Comparison of ENCODE assay signal across 7 mouse cellular contexts in genomic region chr9:73162571-73163333, GRCm38 (mm10). TPM values are rescaled to one million over a fixed set of nuclear protein-coding genes. Genes with fewer than 3 reads are reported as not detected.
DNase-seq lines count a peak whose midpoint lies in the region; ATAC-seq lines count a peak whose summit lies in the region.

No protein-coding gene starts in this region.

- H3K4me3 ChIP-seq in limb, embryonic 10.5 days, result peak overlapping the region; percentile 39
- H3K4me3 ChIP-seq in midbrain, embryonic 13.5 days (replicated peaks), result 0 out of 2 replicates have a peak overlapping the region, but pooled peaks have one; percentile 2

- H3K36me3 ChIP-seq in limb, embryonic 10.5 days, result no peaks in the 10 kb centered on the region
- no peaks in the 10 kb centered on the region for H3K36me3 ChIP-seq in midbrain, embryonic 13.5 days

- 0 out of 2 replicates have a peak, but pooled peaks have one; percentile 66 for ATAC-seq in midbrain, embryonic 13.5 days

- peak; percentile 72 for DNase-seq in adrenal gland, adult 18-20 months (ENCODE audit: low spot score in 2 of 2)
- DNase-seq in embryo, embryonic 10.5 days (ENCODE audit: low spot score), result peak; percentile 96
- DNase-seq in gastrocnemius, postnatal 4 days (ENCODE audit: low spot score in 2 of 2), result peak; percentile 53 to 75
- DNase-seq in kidney, adult 18-20 months, result peak; percentile 69
- peak; percentile 83 for DNase-seq in limb, embryonic 10.5 days (ENCODE audit: low spot score)
- DNase-seq in spleen, adult 12 weeks (ENCODE audit: low spot score), result peak; percentile 6

- H3K27ac ChIP-seq in limb, embryonic 10.5 days, result no peak overlapping the region
- H3K27ac ChIP-seq in midbrain, embryonic 13.5 days, result no peak overlapping the region

- no peaks in the 10 kb centered on the region for H3K9me3 ChIP-seq in limb, embryonic 10.5 days (replicated peaks)
- no peaks in the 10 kb centered on the region for H3K9me3 ChIP-seq in midbrain, embryonic 13.5 days

- no peak overlapping the region for H3K9ac ChIP-seq in midbrain, embryonic 13.5 days (replicated peaks)

- H3K4me2 ChIP-seq in midbrain, embryonic 13.5 days (replicated peaks), result peak overlapping the region; percentile 37

- peaks cover 2% of the 10 kb centered on the region; the same call in 1 of the 2 replicates for H3K4me1 ChIP-seq in limb, embryonic 10.5 days
- no peaks in the 10 kb centered on the region for H3K4me1 ChIP-seq in midbrain, embryonic 13.5 days (replicated peaks)

- H3K27me3 ChIP-seq in limb, embryonic 10.5 days (ENCODE audit: low read depth, poor library complexity, severe bottlenecking), result peaks cover 6% of the 10 kb centered on the region; the same call in 1 of the 2 replicates
- H3K27me3 ChIP-seq in midbrain, embryonic 13.5 days, result peaks cover 6% of the 10 kb centered on the region; the same call in 1 of the 2 replicates

- WGBS in limb, embryonic 10.5 days, result 22% methylated on average over 26 of the region's 26 CpGs
- WGBS in midbrain, embryonic 13.5 days, result 22% methylated on average over 26 of the region's 26 CpGs

RNA-seq across cellular contexts. Expression of gene Rsl24d1, which starts 49.5 kb away (rescaled TPM):
- total RNA-seq in adrenal gland, adult 18-20 months (2021), result 10 to 100 TPM; 60.3 to 66.3 TPM
- total RNA-seq in gastrocnemius, postnatal 4 days (2021), result 10 to 100 TPM; 45.3 to 47.6 TPM
- 151 and 184 TPM in 2 replicates for polyA plus RNA-seq in limb, embryonic 10.5 days (2016; fragmentation: Nextera tagmentation; extraction: Ambion mirVana)
- polyA plus RNA-seq in midbrain, embryonic 13.5 days (2015; fragmentation: Nextera tagmentation; extraction: Ambion mirVana), result 120 and 123 TPM in 2 replicates

Comparison
In these comparisons a context has a peak if more than half of its experiments do, and no peak if none do; other contexts are left out.
1. DNase-seq: peak in every context shown above with its lines; median percentile 96 in embryo, embryonic 10.5 days; 83 in limb, embryonic 10.5 days; 72 in adrenal gland, adult 18-20 months; 69 in kidney, adult 18-20 months; 64 in gastrocnemius, postnatal 4 days; 6 in spleen, adult 12 weeks.